Mouse (Mus musculus): Measurements from ENCODE around the gene Gm28048.

DNA sequence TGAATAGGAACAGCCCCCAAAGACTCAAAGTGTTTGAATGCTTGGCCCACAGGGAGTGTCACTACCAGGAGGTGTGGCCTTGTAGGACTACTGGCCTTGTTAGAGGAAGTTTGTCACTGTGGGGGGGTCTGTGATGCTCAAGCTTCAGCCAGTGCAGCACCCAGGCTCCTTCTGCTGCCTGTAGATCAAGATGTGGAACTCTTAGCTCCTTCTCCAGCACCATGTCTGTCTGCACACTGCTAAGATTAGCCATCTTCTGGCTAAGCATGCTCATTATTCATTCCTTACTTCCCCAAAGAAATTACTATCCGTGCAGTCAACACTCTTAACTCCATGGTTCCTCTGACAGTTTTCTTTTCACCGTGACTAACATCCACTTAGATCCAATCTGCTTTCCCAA, 51.8 kb downstream of the Gm28048 start:
- TF ChIP-seq CTCF (IDR thresholded peaks at IDR 0.05; ENCODE audit: low read depth, low read length) (no peak), POLR2A (IDR thresholded peaks at IDR 0.05; ENCODE audit: extremely low read depth, insufficient read depth, low read length) (no peak)
